Mouse (Mus musculus) 3T3-L1 (cell line): ENCODE results near the gene Slc41a2.
"Not testable (repeated sequence)": the region's sequence is repeated elsewhere in the genome, so short reads cannot be mapped to it uniquely, and the experiment has no call there.

ENCODE experiments used
- DNase-seq: peaks from one replicate; pipeline ENCODE4 v3.0.0-alpha.2; 2015; ENCODE audit warnings: low read depth, low spot score

Gene Slc41a2

DNA sequence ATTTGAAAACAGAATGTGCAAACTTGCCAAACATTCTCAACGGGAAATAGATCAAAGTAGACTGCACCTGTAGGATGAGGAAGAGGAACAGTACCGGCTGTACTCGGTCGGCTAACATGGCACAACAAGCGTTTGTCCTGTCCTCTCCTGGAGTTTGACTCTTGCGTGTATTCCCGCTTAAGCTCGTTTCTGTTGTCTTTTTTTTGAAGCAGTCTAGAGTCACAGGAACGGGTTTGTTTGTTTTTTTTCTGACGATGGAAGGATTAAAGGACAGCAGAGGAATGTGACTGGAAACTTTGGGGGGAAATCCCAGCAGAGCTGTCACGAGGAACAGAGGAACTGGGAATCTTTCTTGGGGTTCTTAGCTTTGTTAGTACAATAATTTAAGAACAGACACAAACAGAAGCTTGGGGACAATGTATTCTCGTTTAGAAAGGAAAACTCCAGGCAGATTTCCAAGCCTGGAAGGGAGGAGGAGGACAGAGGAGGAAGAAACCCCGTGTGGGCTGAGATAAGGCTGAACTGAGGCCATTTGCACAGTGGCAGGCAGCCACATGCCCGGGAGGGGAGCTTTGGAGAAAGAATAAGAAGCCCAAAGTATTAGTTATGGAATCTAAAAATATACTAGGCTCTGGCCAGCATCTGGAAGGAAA is 16.1 kb upstream of the Slc41a2 start:
- DNase-seq, result peak; percentile 52

DNA sequence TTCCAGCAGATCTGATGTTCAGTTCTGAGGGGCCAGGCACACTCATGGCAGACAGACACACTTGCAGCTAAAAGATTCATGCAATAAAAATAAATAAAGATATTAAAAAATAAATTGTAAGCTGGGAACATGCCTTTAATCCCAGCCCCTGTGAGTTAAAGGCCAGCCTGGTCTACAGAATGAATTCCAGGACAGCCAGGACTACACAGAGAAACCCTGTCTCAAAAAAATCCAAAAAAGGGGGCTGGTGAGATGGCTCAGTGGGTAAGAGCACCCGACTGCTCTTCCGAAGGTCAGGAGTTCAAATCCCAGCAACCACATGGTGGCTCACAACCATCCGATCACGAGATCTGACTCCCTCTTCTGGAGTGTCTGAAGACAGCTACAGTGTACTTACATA is 14.1 kb upstream of the Slc41a2 start:
- not testable (repeated sequence) for DNase-seq

DNA sequence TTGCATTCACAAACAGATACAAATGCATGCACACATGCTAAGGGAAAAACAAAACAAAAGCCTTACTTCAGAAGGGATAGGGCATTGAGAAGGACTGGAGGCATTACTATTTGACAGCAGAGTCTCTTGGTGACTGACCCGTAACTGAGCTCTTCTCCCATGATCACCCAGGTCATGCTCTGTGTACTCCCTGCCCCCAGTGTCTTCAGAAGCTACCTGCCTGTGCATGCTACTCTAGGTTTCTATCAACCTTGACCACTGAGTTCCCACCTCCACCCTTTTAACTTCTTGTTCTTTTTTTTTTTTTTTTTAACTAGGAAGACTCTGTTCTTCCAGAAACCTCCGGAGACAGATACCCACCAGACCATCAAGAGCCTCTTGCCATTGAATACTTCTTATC is 13.0 kb upstream of the Slc41a2 start:
- no peak for DNase-seq

DNA sequence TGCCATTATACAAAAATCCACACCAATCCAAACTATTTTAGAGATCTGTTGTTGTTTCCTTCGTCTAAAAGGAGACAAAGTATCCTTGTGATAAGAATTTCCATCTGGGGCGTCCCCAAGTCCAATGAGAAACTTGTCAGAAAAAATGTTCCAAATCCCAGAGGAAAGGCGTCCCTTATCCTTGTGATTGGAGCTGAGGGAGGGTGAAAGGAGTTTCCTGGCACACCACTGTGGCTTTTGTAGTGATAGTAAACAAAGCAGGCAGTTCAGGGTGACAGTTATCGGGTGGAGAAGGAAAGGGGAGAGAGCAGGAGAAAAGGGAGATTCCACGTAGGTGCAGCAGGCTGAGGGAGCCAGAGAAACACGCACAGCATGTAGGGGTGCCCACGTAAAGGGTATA is 9.8 kb upstream of the Slc41a2 start:
- DNase-seq, result no peak

DNA sequence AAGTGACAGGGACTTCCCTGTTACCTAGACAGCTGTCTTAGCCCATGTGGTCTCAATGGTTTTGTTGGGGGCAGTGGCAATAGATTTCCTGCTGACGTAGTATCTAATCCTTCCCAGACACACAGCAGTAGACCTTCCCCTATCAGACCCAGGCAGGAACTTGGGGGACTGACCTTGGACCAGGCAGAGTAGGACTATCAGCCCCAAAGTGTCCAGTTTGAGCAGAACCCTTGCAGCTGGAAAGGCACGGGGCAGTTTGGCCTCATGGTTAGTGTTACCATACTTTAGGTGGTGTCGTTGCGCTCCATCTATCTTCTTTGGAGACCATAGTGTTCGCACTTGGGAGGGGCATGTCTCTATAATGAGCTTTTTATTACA is 8.7 kb upstream of the Slc41a2 start:
- no peak for DNase-seq

DNA sequence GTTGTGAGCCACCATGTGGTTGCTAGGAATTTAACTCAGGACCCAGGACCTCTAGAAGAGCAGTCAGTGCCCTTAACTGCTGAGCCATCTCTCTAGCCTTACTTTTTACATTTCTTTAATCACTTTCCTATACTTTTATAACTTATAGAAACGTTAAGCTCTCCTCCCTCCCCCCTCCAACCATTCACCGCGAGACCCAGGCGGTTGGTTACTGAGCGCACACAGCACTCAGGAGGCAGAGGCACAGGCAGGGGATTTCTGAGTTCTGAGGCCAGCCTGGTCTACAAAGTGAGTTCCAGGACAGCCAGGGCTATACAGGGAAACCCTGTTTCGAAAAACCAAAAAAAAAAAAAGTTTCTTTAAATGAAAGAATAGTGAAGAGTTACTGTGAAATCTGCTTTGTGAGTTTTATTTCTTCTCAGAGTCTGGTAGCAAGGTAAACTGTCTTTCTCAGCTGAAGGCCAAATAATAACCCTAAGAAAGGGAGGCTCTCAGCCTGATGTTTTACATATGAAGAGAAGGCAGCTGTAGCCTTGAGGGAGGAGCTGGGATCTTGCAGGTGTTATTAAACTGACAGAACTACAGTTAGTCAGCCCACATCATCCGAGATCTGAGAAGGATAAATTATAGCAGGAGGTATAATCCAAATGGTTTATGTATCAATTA is 8.1 kb upstream of the Slc41a2 start:
- no peak for DNase-seq

DNA sequence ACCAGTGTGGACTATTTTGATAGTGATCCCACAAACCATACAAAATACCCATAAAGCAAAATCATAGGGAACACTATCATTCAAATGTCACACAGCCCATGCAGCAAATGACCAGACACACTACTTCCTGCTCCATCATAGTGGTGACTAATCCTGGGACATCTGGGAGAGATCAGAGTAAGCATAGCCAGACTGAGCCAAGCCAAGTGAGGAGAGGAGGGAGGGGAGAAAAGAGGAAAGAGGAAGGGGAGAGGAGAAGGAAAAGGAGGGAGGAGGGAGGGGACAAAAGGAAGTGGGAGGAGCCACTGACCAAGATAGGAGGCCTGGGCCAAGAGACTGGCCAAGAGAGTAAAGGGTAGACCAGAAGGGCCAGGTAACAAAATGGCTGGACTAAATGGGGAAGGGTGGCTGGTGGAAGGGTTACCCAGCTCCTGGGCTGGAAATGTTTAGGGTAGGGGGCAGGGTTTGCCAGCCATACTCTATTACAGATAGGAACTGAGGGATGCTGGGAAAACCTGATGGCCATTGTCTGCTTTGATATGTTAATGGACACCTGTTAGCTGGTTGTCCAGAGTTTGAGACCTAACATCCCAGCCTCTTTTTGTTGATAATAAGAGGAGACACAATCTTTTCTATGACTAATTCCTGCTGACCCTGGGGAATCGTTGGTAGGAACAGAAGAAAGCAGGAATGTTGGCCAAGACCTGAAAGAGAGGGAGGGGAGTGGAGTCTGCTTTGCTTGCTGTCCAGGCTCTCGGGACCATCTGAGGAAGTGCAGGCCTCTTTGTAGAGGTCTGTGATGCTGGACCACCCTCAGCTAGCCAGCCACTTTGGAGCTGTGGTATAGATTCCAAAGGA is 6.4 kb upstream of the Slc41a2 start:
- peak; percentile 75 for DNase-seq

DNA sequence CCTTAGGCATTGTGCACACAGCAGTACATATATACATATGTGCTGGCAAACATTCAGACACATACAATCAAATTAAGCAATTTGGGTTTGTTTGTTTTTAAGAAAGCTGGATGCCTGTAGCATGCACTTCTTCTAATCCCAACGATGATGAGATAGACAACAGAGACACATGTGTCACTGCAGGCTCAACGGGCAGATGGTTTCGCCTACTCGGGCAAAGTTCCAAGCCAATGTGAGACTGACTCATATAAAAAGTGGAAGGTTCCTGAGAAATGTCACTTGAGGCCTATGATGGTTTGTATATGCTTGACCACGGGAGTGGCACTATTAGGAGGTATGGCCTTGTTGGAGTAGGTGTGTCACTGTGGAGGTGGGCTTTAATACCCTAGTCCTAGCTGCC is 5.5 kb upstream of the Slc41a2 start:
- peak; percentile 87 for DNase-seq

DNA sequence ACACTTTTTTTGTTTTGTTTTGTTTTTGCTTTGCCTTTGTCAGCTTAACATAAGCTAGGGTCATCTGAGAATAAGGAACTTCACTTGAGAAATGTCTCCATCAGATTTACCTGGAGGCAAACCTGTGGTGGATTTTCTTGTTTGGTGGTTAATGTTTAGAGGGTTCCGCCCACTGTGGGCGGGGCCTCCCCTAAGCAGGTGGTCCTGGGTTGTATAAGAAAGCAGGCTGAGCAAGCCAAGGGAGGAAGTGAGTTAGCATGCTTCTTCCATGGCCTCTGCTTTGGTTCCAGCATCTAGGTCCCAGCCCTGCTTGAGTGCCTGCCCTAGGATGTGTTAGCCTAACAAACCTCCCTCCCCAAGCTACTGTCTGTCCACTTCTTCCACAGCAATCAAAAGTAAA is 3.5 kb upstream of the Slc41a2 start:
- DNase-seq, result no peak

DNA sequence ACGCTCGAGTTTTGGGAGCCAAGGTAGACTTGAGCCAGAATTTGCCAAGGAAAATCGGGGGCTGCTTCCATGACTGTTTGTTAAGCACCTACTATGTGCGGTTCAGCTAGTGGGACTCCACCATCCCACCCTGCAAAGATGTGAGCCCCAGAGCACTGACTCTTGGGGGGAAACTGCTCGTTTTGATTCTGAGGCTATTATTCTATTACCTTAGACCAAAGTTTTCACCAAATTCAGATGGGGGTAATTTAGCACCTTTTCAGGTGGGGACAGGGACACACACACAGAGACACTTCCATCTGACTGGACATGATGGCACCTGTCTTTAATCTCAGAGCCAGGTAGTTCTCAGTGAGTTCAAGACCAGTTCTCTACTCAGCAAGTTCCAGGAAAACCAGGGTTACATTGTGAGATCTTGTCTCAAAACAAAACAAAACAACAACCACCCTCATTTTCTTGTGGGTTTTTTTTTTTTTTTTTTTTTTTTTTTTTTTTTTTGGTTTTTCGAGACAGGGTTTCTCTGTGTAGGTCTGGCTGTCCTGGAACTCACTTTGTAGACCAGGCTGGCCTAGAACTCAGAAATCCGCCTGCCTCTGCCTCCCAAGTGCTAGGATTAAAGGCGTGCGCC is 403 bp upstream of the Slc41a2 start:
- no peak for DNase-seq

DNA sequence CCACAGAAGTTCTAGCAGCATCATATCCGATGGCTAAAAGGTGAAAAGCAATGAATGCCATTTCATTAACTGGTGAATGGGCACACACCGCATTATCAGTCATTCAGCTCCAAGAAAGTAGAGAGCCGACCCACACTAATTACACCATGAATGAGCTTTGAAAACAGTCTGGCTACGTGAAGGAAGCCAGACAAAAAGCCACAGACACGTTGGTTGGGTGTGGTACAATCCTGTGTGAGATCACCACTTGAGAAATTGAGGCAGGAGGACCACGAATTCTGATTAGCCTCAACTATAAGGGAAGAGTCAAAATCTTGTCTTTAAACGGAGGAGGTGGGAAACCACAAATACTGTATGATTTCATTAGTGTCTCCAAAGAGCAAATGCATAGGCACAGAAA is 1.3 kb downstream of the Slc41a2 start:
- no peak for DNase-seq

DNA sequence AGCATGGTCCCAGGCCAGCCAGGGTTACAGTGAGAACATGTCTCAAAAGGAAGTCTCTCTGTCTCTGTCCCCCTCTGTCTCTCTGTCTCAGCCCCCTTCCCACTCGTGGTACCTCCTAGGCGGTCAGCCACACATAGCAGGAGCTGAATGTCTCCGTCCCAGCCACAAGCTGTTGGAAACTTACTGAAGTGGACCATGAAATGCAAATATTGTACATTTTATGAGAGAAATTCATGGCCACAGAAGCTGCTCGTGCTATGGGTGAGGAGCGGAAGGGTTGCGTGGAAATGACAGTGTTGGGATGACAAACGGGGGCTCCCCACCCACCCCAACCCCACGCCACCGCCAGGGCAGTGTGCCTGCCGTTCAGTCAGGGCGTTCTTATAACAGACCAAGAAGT is 5.1 kb downstream of the Slc41a2 start:
- DNase-seq, result no peak

DNA sequence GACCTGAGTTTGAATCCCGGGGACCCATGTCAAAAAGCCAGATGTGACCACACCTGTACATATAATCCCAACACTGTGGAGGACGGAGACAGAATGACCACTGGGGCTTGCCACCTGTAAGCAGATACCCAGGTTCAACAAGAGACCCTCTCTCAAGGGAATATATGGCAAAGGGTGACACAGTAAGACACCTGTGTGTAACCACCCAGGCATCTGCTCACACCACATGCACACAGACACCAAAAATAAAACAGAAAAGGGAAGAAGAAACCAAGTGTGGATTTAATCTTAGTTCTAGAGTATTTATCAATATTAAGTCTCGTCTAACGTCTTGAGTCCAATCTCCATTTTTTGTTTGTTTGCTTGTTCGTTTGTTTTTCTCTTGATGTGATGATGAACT is 5.9 kb downstream of the Slc41a2 start:
- DNase-seq, result no peak

DNA sequence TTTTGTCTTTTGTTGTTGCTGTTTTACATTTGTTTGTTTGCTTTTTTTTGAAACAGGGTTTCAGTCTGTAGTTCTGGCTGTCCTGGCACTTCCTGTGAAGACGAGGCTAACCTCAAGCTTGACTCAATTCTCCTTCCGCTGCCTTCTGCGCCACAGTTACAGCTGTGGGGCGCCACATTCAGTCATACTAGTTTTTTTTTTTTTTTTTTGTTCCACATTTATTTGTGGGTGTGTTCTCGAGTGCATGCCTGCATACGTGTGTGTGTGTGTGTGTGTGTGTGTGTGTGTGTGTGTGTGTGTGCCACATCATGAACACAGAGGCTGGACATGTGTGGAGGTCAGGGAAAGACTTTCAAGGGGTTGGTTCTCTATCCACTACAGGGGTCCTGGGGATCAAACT is 7.3 kb downstream of the Slc41a2 start:
- no peak for DNase-seq

DNA sequence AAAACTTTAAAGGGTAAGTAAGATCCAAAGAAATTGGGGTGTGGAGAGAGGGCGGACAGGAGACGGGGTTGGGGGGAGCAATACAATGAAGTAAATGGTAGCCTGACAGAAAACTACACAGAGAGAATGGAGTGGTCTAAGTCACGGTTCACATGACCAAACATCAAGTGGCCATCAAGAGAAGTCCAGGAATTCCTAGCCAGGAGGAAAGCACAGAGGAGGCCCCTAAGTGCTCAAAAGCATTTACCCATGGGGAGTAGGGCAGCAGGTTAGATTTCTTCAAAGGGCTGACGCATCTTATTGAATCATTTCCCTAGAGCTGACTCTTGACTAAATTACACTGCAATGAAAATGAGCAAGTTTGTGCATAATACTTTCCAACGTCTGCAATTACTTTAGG is 8.9 kb downstream of the Slc41a2 start:
- no peak for DNase-seq

DNA sequence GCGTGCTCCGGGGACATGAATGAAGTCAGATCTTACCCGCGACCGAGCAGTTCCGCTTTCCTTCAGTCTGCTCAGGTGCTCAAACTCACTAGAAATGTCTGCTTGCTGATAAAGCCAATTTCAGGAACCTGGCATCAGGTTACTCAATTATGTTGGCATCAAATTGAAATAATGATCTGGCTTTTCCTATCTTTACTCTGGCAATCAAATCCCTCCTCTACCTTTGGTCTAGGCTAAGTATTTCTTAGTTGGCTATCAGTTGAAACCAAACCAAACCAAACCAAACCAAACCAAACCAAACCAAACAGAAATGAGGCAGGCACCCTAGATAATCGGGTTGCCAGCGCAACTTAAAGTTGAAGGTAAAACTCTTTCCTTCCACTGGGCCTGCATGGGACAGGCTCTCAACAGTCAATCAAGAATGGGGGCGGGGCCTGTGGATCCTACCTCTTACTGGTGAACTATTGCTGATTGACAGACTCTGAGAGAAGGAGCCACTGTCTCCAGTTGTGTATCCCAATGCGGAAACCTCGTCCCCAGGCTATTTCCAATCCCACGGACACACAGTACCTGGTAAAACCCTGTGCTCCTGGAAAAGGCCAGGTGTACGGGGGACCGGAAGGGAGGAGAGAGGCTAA is 10.9 kb downstream of the Slc41a2 start:
- DNase-seq, result no peak

DNA sequence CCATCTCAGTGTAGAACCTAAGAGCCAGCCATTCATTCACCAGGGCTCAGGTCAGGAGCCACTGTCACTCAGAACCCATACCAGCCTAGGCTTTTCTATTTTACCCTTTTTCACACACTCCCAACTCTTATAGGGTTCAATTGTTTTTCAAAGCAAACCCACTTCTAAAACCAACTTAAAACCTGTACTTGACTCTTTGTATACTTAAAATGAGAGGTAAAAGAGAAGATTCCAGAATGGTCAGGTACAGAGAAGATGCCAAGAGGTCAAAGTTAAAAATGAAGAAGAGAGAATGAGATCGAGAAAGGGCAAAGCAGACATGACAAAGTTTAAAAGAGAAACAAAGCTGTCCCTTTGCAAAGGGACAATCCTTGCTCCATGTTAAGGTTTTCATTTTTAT is 11.8 kb downstream of the Slc41a2 start:
- DNase-seq, result no peak

DNA sequence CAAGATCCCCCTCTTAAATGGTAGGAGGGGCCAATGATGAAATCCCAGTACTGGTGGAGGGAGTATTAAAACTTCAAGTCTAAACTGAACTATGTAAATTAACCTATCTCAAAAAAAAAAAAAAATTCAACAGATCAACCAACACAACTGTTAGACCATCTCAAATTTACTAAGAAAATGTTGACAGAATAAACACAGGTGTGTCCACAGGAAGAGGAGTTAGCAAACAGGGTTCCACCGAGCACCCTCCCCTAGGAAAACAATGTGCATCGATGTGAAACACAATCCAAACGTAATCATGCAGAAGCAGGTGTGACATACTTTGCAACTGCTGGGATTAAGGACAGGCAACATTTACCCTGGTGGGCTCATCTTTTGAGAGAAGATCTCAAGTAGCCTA is 12.8 kb downstream of the Slc41a2 start:
- DNase-seq, result no peak

DNA sequence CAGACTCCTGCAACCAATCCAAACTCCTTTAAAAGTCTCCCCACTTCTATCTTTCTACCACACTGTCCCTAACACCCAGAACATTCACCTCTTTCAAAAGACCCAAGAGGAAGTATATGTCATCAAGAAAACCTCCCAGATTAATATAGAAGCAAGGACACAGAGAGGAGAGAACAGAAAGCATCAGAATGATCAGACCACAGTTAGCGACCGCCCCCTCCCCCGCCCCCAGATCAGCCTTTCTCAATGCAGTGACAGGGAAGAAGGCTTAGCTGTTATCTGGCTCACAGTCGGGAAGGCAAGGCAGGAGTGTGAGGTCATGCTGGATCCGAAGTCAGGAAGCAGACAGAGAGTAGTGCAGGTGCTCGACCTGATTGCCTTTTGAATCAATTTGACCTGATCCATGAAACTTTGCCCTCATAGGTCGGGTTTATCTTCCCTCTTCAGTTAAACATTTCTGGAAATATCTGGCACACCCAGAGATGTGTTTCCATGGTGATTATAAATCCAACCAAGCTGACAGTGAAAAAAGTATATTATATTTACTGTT is 15.1 kb downstream of the Slc41a2 start:
- DNase-seq, result no peak

DNA sequence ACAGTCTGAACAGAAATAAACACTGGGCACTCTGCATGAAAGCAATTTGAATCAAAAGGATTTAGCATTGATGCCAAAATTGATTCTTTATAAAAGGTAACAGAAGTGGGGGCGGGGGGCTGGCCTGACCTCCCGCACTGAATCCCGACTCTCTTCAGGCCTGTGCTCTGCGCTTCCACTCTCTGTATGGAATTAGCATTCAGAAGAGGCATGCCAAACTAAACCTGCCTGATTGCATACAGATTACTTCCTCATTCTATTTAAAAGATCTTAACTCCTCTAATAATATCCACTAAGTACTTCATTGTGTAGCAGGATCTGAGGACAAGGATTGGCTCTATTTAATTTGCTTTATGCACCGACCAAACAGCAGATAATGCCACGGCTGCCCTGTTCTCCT is 16.2 kb downstream of the Slc41a2 start:
- DNase-seq, result no peak

DNA sequence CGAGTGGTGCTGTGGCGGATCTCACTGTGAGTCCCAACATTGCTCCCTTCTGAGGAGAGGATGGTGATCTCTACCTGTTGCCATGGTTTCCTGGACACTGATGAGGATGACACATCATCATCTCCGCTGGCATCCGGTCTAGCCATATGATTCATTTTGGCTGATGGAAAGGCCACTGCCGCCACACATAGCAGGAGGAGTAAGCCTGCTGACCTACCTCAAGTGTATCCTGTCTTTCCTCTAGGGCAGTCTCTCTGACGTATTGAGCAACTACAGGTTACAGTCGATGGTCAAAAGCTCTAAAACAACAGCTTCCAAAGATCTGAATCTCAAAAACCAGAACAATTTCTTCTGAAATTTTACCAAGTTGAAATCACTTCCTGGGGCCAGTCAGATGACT is 16.8 kb downstream of the Slc41a2 start:
- peak; percentile 94 for DNase-seq

DNA sequence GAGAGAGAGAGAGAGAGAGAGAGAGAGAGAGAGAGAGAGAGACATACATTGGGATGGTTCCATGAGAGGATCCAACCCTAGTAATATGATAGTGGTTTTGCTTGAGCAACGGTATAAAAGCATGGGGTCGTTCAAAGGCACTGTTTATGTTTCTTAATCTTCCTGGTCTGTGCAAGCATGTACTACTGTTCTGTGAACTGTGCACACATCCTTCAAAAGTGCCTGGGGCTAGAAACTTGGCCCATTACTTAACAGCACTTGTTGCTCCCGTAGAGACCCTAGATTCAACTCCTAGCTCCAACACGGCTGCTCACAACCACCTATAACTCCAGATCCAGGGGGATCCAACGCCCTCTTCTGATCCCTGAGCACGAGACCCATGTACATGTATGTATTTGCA is 17.3 kb downstream of the Slc41a2 start:
- peak; percentile 53 for DNase-seq
